13 mouse cellular contexts compared by ENCODE assay signal in the genomic region with DNA sequence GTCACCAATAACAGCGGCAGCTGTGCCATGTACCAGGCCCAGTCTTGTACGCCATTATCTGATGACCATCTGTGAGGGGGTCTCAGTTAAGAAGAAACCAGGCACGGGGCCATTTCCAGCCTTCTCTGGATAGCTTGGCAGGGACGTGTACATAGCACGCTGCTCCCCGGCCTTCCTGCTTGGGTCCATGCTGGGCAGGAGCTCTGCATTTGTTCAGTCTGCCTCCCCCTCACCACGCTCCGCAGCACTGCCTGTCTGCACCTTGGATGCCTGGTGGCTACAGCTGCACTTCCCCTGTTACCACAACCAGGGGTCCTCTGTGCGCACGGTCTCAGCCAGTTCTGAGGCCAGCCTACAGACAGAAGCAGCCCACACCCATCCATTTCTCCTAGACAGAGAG.
A peak's percentile ranks its signal among the peaks of the same experiment; 100 is the strongest.
DNase-seq lines count a peak whose midpoint lies in the region; ATAC-seq lines count a peak whose summit lies in the region.
"Had no signal": no experiment of that assay in that cellular context is flagged by ENCODE, and none has a peak within 500 bp of the region (broad histone marks: within the 10 kb centered on the region; RNA-seq: fewer than 3 reads in every experiment).

No protein-coding gene starts in this region.

- H3K9me3 ChIP-seq in kidney, embryonic 15.5 days (replicated peaks): no peaks in the 10 kb centered on the region
- H3K9me3 ChIP-seq in midbrain, embryonic 13.5 days: no peaks in the 10 kb centered on the region
- no peaks in the 10 kb centered on the region for H3K9me3 ChIP-seq in midbrain, embryonic 10.5 days (replicated peaks)
- no peaks in the 10 kb centered on the region for H3K9me3 ChIP-seq in neural tube, embryonic 15.5 days (replicated peaks)
- H3K9me3 ChIP-seq: stomach, embryonic 15.5 days had no signal

- H3K27me3 ChIP-seq in kidney, embryonic 15.5 days: no peaks in the 10 kb centered on the region
- H3K27me3 ChIP-seq in midbrain, embryonic 13.5 days: no peaks in the 10 kb centered on the region
- no peaks in the 10 kb centered on the region for H3K27me3 ChIP-seq in midbrain, embryonic 10.5 days (ENCODE audit: low read depth, poor library complexity, severe bottlenecking)
- H3K27me3 ChIP-seq in neural tube, embryonic 15.5 days (replicated peaks): no peaks in the 10 kb centered on the region
- H3K27me3 ChIP-seq: stomach, embryonic 15.5 days had no signal

- no peak overlapping the region for H3K27ac ChIP-seq in kidney, embryonic 15.5 days
- H3K27ac ChIP-seq in midbrain, embryonic 13.5 days: no peak overlapping the region
- no peak overlapping the region for H3K27ac ChIP-seq in midbrain, embryonic 10.5 days (replicated peaks)
- 0 out of 2 replicates have a peak overlapping the region, but pooled peaks have one; percentile 41 for H3K27ac ChIP-seq in neural tube, embryonic 15.5 days (replicated peaks)
- H3K27ac ChIP-seq: heart, adult 2 months; stomach, embryonic 15.5 days had no signal

- H3K9ac ChIP-seq in kidney, embryonic 15.5 days: no peak overlapping the region
- H3K9ac ChIP-seq in midbrain, embryonic 13.5 days (replicated peaks): no peak overlapping the region
- H3K9ac ChIP-seq in neural tube, embryonic 15.5 days (replicated peaks): no peak overlapping the region
- H3K9ac ChIP-seq: stomach, embryonic 15.5 days had no signal

- H3K4me2 ChIP-seq in kidney, embryonic 15.5 days: no peak overlapping the region
- H3K4me2 ChIP-seq in midbrain, embryonic 13.5 days (replicated peaks): no peak overlapping the region
- H3K4me2 ChIP-seq in neural tube, embryonic 15.5 days: no peak overlapping the region
- H3K4me2 ChIP-seq: stomach, embryonic 15.5 days had no signal

- DNase-seq in cerebellum, postnatal 10 days: peak; percentile 84 to 91
- DNase-seq in cerebellum, postnatal 25 days: no peak
- DNase-seq in kidney, postnatal 36 days: no peak
- no peak for DNase-seq in midbrain, embryonic 10.5 days (ENCODE audit: low spot score)
- DNase-seq in cerebellum, postnatal 36 days: no peak
- DNase-seq: adrenal gland, postnatal 25 days; heart, adult 2 months; lung, postnatal 36 days; spleen, adult 18-20 months had no signal

- 56% methylated on average over 10 of the region's 10 CpGs for WGBS in kidney, embryonic 15.5 days
- 88% methylated on average over 10 of the region's 10 CpGs for WGBS in midbrain, embryonic 13.5 days
- WGBS in midbrain, embryonic 10.5 days: 85% methylated on average over 10 of the region's 10 CpGs
- WGBS in neural tube, embryonic 15.5 days: 71% methylated on average over 10 of the region's 10 CpGs

- peak; percentile 38 for ATAC-seq in kidney, embryonic 15.5 days (replicated peaks; ENCODE audit: low FRiP score)
- peak; percentile 24; the same call in 1 of the 2 replicates for ATAC-seq in midbrain, embryonic 13.5 days
- ATAC-seq in neural tube, embryonic 15.5 days (ENCODE audit: low FRiP score): peak; percentile 51; the same call in 1 of the 2 replicates

- H3K4me1 ChIP-seq in kidney, embryonic 15.5 days: peaks cover 17% of the 10 kb centered on the region; the same call in 1 of the 2 replicates
- H3K4me1 ChIP-seq in midbrain, embryonic 13.5 days (replicated peaks): peaks cover 4% of the 10 kb centered on the region; the same call in 1 of the 2 replicates
- H3K4me1 ChIP-seq in midbrain, embryonic 10.5 days: peaks cover 10% of the 10 kb centered on the region
- peaks cover 7% of the 10 kb centered on the region; the same call in 1 of the 2 replicates for H3K4me1 ChIP-seq in neural tube, embryonic 15.5 days
- H3K4me1 ChIP-seq: stomach, embryonic 15.5 days had no signal

- H3K4me3 ChIP-seq in kidney, embryonic 15.5 days (replicated peaks): no peak overlapping the region
- H3K4me3 ChIP-seq in midbrain, embryonic 13.5 days (replicated peaks): no peak overlapping the region
- H3K4me3 ChIP-seq in midbrain, embryonic 10.5 days: no peak overlapping the region
- H3K4me3 ChIP-seq in neural tube, embryonic 15.5 days (replicated peaks): no peak overlapping the region
- H3K4me3 ChIP-seq: heart, adult 2 months; stomach, embryonic 15.5 days had no signal

- H3K36me3 ChIP-seq in kidney, embryonic 15.5 days: no peaks in the 10 kb centered on the region
- no peaks in the 10 kb centered on the region for H3K36me3 ChIP-seq in midbrain, embryonic 13.5 days
- no peaks in the 10 kb centered on the region for H3K36me3 ChIP-seq in midbrain, embryonic 10.5 days
- no peaks in the 10 kb centered on the region for H3K36me3 ChIP-seq in neural tube, embryonic 15.5 days
- H3K36me3 ChIP-seq: stomach, embryonic 15.5 days had no signal

Comparison
In these comparisons a context has a peak if more than half of its experiments do, and no peak if none do; other contexts are left out.
1. DNase-seq: peak in cerebellum, postnatal 10 days (2 of 2); none in cerebellum, postnatal 25 days (0 of 2), kidney, postnatal 36 days (0 of 2), midbrain, embryonic 10.5 days (single experiment) and cerebellum, postnatal 36 days (0 of 2).
2. Peak in every context shown above with its lines, with median percentiles within 50 percentile points of each other: ATAC-seq.